Mouse (Mus musculus) left cerebral cortex, adult 9 months (tissue): ENCODE measurements around the gene Retreg1.

ENCODE experiments used
- DNase-seq, 2 experiments: peaks; one replicate each; pipeline ENCODE4 v3.0.0; 2022; ENCODE audit warnings: low spot score in 2 of 2

The Retreg1 gene

GRCm38 (mm10) chr15:25918641-25919040 lies 75.7 kb downstream of the Retreg1 start:
- DNase-seq = no peak

GRCm38 (mm10) chr15:25919995-25920394 lies 77.0 kb downstream of the Retreg1 start:
- no peak for DNase-seq

DNA sequence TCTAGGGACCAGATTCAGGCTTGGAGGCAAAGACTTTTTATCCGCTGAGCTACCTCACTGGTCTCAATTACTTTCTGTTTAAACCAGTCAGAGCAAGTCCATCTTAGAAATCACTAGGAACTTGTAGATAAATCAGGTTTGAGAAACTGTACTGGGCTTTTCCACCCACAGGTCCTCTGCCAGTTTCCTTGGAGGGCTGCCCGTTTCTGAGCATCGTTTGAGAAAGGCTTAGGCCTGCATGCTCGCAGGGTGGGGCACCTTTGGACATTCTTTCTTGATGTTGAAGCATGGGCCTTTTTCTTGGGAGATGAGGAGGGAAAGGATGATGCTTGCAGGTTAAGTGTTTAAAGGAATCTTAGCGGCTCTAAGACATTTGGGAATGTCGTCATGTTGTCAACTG lies 77.9 kb downstream of the Retreg1 start:
- DNase-seq = no peak

DNA sequence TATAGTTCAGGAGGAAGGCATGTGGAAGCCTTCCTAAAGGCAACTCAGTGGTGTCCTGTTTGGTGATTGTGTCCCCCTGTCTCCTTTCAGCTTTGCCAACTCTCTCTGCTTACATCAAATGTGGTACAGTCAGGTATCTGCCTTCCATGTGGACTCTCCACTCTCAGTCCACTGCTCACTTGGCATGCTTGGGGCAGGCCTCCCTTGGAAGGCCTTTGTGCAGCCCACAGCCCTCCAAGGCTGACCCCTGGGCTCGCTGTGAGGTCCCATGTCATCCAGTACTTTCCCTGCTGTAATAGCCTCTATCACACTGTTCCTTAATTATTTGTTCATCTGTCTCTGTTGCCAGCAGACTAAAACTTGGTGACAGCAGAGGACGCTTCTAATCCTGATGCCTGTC lies 79.0 kb downstream of the Retreg1 start:
- no peak for DNase-seq

DNA sequence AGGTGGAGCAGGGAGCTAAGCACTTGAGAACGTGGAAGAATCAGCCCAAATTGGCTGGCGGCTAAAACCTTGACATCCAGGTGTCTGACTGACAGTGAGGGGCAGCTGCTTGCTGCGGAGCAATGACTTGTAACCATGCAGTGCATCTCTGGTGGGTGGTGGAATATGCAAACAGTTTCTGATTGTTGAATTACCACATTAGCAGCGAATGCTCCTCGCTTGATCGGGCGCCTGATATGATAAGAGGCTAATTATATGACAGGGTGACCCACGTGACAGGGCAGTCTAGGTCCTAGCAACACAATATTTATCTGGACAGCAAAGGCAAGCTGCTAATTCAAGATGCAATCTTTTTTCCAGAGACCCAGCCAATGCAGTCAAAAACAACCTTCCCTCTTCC lies 80.9 kb downstream of the Retreg1 start:
- no peak for DNase-seq

DNA sequence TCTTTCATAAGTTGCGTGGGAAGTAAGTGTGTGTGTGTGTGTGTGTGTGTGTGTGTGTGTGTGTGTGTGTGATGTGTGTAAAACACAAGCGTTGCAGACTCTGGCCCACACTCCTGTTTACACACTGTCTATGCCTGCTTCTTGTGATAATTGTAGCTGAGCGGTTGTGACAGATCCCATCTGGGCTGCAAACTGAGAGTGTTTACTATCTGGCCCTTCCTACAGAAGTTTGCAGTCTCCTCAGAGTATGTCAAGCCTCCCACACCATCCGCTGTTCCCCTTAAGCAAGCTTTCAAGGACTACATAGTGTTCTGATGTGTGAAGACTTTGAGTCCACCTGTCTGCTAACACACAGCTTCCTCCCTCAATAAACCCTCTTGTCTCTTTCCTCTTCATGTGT lies 83.2 kb downstream of the Retreg1 start:
- DNase-seq = peak; percentile 32 to 71

DNA sequence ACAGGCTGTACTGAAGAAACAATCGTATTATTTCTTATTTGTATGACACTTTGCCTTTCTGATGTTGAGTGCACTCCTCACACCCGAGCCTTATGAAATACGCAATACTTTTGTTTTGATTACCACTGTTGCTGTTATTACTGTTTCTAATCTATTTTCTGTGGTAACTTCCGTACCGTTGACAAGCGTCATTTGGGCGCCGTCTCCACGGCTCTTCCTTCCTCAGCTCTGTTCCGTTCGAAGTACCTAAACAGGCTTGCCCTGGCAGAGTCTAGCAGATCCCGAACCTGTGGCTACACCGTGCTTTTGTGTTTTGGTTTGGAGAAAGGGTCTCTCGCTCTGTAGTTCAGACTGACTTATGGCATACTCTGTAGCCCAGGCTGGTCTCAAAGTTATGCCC lies 84.1 kb downstream of the Retreg1 start:
- no peak for DNase-seq

DNA sequence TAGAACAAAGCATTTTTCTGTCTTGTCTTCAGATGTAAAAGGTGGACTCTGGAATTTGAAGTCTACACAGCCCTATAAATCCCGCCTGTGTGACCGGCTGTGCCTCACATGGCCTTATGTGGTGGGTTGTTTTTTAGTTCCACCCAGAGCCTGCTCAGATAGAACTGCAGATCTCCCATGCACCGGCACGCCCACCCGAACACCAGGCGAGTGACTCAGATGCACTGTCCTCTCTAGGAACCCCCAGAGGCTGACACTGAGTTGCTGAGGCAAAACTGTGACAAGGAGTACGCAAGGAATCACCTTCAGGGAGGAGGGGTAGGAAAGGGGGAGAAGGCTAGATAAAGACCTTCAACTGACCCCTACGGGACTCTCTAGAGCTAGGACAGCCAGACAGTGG lies 85.0 kb downstream of the Retreg1 start:
- no peak for DNase-seq

DNA sequence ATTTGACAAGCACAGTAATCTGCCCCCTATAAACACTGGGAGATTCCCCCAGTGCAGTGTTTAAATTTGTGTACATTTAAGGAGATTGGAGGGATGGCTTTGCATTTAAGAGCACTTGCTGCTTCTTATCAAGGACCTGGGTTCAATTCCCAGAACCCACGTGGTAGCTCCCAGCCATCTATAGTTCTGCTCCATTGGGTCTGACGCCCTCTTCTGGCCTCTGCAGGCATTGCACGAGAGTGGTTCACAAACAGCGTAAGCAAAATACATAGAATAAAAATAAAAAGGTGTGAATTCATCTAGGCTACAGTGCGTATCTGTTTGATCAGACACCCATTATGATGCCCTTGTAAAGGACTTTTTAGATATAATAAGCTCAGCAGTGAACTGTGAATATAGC lies 85.9 kb downstream of the Retreg1 start:
- no peak for DNase-seq

GRCm38 (mm10) chr15:25929518-25929917 lies 86.5 kb downstream of the Retreg1 start:
- no peak for DNase-seq

- peak in 1 of 2 experiments; percentile 33 for DNase-seq
Measured at GRCm38 (mm10) chr15:25929936-25930335, 87.0 kb downstream of the Retreg1 start.

DNA sequence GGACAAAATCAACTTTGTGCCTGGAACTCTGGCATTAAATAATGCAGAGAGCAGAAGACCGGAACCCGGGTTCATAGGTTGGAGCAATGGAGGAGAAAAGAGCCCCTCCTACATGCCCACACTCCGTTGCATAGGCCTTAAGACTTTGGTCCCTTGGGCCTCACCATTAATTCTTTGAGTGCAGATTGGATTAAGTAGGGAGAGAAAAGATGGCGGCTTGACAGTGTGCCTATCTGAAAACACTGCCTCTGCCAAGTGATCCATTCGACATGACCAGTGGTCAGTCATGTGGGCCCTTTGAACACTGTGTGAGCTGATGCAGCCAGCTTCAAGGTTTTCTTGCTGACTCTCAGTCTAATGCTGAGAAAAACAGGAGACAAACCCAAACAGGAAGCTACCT lies 87.7 kb downstream of the Retreg1 start:
- DNase-seq = no peak

GRCm38 (mm10) chr15:25932497-25932896 lies 89.5 kb downstream of the Retreg1 start:
- DNase-seq = no peak

- DNase-seq = no peak
Measured at GRCm38 (mm10) chr15:25932937-25933684, 90.1 kb downstream of the Retreg1 start.

- DNase-seq = no peak
Measured at GRCm38 (mm10) chr15:25933685-25934108, 90.7 kb downstream of the Retreg1 start.

GRCm38 (mm10) chr15:25934411-25934810 lies 91.4 kb downstream of the Retreg1 start:
- no peak for DNase-seq

DNA sequence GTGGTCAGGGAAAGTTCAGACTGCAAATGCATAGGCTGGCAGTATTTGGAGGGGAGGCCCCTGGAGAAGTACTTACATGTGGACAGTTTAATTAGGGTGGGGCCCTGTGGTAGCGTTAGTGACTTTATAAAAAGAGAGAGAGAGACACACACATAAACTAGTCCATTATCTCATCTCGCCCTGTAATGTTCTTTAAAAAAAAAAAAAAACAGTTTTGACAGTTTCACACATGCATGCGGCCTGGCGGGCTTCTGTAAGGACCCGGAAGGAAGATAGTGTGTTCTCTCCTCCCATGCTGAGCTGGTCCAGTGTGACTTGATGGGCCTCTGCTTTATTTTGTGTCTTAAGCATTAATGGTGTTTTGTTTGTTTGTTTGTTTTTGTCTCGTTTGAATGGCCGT lies 95.5 kb downstream of the Retreg1 start:
- DNase-seq = no peak

DNA sequence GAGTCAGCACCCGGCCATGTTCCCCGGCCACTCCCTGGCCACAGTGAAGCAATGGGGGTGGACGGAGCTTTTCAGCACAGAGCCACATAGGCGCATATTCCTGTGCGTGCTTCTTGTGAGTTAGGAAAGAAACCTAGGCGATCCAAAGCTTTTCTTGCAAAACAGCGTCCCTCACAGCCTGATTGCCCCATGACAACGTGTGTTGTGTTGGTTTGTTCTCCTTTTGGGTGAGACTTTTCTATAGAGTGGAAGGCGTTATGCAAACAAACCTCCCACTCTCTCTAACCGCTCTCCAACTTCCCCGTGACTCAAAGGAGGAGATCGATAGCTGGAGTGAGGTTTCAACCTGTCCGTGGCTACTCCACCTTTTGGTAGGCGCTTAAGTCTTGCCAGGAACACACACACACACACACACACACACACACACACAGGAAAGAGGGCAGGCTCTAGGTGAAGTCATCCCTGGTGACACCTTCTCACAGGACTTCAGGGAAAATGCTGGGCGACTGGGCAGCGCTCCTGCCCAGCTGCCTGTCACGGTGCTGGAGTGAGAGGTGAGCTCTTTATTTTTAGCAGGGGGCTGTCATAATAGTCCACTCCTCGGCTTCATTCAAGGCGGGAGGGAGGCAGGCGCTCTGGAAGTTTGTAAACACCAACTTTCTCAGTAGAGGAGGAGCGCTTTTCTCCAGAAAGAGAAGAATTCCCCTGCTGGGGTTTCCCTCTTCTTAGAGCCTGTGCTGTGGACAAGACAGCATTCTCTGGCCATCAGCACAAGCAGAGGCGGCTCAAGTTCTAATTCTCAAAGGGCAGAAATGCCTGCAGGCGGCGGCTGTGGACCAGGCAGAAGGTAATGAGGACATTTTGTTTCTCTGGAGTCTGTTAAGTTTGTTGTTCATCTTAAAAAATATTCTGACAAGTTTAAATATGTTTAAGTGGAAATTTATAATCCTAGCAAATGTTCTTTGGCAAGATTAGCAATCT lies 97.7 kb downstream of the Retreg1 start:
- DNase-seq = no peak

DNA sequence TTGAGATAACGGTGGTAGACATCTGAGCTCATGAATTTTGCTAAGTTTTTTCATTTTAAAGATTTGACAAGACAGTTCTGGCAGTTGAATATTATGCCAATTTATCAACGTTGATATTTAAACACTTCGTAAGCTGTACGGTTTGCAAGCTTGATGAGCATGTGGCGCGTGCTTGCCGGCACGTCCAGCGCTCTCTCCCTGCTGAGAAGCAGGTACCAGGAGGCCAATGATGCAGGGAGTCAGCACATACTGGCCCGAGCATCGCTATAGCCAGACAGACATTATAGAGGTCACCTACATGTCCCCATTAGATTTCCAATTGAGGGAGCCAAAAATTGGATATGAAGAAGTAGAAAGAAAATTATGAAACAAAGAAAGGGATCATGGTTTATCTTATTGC lies 98.5 kb downstream of the Retreg1 start:
- no peak for DNase-seq

DNA sequence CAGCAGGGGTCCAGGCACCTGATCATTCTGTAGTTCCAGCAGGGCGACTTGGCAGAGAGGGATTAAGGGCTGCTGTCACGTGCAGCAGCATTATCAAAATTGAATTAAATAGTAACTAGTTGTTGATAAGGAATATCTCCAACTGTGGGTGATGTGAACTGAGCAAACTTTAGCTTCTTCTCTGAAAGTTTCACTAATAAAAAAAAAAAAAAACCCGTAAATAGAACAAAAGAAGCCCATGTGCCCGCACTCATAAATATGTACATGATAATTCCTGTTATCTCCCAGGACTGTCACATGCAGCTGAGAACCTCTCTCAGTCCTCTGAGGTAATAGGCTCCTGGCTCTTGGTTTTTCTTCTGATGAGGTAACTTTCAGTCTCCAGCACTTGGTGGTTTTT lies 99.4 kb downstream of the Retreg1 start:
- DNase-seq = no peak

DNA sequence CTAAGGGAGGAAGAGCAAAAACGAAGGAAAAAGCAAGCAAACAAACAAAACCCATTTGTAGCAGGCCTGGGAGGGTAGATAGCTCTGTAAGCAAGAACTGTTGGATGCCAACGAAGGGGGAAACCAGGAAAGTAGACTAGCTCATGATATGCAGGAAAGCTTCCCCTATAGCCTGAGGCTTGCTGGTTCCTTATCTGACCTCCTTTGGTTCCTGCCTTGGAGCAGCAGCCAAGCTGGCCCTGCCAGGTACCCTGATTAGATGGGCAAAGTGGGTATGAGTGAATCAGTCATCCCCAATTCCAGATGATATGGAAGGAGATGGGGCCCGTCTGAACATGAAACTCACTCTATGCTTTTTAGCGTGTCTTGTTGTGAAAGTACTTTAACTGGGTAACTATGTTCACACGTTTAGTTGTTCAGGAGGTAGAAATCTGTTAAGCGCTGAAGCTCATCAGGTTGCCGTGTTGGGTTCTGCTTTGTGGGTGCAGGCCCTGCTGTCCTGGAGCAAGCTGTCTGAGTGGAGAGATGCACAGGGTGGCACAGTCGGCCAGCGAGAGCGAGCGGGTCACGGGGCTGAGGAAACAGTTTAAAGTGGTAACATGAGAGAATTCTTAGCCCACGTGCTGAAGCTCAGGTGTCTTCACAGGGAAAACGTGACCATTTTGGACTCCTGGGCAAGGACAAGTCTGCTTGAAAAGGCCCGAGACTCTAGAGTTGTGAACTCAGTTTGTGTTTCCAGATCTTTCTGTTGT lies 100.6 kb downstream of the Retreg1 start:
- DNase-seq = no peak

- no peak for DNase-seq
Measured at GRCm38 (mm10) chr15:25945224-25945623, 102.2 kb downstream of the Retreg1 start.
